Mouse (Mus musculus): ENCODE results near the gene Trpv5. TPM values are rescaled to one million over a fixed set of nuclear protein-coding genes. Genes with fewer than 3 reads are reported as not detected.

The Trpv5 gene
- total and polyA plus RNA-seq, 3 experiments = 0.12 to 0.26 TPM; not detected in 1

- no peak for DNase-seq (ENCODE audit: low read depth, low spot score)
- peaks cover 12 to 15% of the 10 kb centered on the region in 2 experiments for H3K4me1 ChIP-seq (ENCODE audit: control insufficient read depth in 1 of 2, insufficient read depth in 2 of 2, low read length in 2 of 2)
- H3K27me3 ChIP-seq (ENCODE audit: control insufficient read depth in 1 of 2, insufficient read depth in 2 of 2, low read length in 2 of 2) = no peaks in the 10 kb centered on the region
- H3K27ac ChIP-seq (ENCODE audit: control insufficient read depth, low read depth, low read length) = no peak overlapping the region
- no peak overlapping the region for H3K4me3 ChIP-seq (ENCODE audit: control insufficient read depth in 1 of 2, insufficient read depth in 1 of 2, low read depth in 2 of 2, low read length in 2 of 2)
- no peaks in the 10 kb centered on the region for H3K9me3 ChIP-seq (replicated peaks; ENCODE audit: insufficient read depth, low read length)
- TF ChIP-seq TAL1 (IDR thresholded peaks at IDR 0.05; ENCODE audit: low read length) (no peak), ETS1 (IDR thresholded peaks at IDR 0.05; ENCODE audit: low read depth, low read length) (no peak), NELFE (IDR thresholded peaks at IDR 0.05; ENCODE audit: low read depth, low read length) (no peak), RCOR1 (IDR thresholded peaks at IDR 0.05; ENCODE audit: low read depth, low read length) (no peak), CHD1 (IDR thresholded peaks at IDR 0.05; ENCODE audit: low read depth, low read length) (no peak), GATA1 (IDR thresholded peaks at IDR 0.05; ENCODE audit: low read depth, low read length) (no peak), E2F4 (IDR thresholded peaks at IDR 0.05; ENCODE audit: borderline replicate concordance, low read depth, low read length) (no peak), CTCF (IDR thresholded peaks at IDR 0.05 in 2 of 3, conservative IDR thresholded peaks at IDR 0.05 in 1 of 3; ENCODE audit: control insufficient read depth in 1 of 3, insufficient read depth in 1 of 3, low read depth in 2 of 3, low read length in 3 of 3, poor library complexity in 1 of 3, severe bottlenecking in 1 of 3) (no peak), MAX (IDR thresholded peaks at IDR 0.05; ENCODE audit: low read length) (no peak), GABPA (IDR thresholded peaks at IDR 0.05; ENCODE audit: low read depth, low read length) (no peak), MEF2A (IDR thresholded peaks at IDR 0.05; ENCODE audit: extremely low read depth, insufficient replicate concordance, low read depth, low read length, poor library complexity, severe bottlenecking) (no peak), MYC (IDR thresholded peaks at IDR 0.05; ENCODE audit: low read depth, low read length) (no peak), CHD2 (IDR thresholded peaks at IDR 0.05; ENCODE audit: low read length) (no peak), TCF12 (IDR thresholded peaks at IDR 0.05; ENCODE audit: low read depth, low read length) (no peak), SMC3 (IDR thresholded peaks at IDR 0.05; ENCODE audit: low read depth, low read length) (no peak), ZMIZ1 (IDR thresholded peaks at IDR 0.05; ENCODE audit: low read depth, low read length) (no peak), HCFC1 (IDR thresholded peaks at IDR 0.05; ENCODE audit: low read depth, low read length) (no peak)
- no peaks in the 10 kb centered on the region for H3K79me2 ChIP-seq (ENCODE audit: control insufficient read depth, insufficient read depth, low read length, poor library complexity)
- peaks cover 0 to 18% of the 10 kb centered on the region in 2 experiments; a peak in 2 of 4 replicates for H3K36me3 ChIP-seq (ENCODE audit: control insufficient read depth in 1 of 2, insufficient read depth in 2 of 2, low read length in 2 of 2)
- H3K9ac ChIP-seq (ENCODE audit: control insufficient read depth, low read depth, low read length, poor library complexity, severe bottlenecking) = no peak overlapping the region
These were observed 29.7 kb upstream of the Trpv5 start for GRCm38 (mm10) chr6:41710281-41710680.

GRCm38 (mm10) chr6:41706275-41706674 is 25.7 kb upstream of the Trpv5 start:
- Histone ChIP-seq H3K9ac (ENCODE audit: control insufficient read depth, low read depth, low read length, poor library complexity, severe bottlenecking) (no peak overlapping the region), H3K4me1 (ENCODE audit: control insufficient read depth in 1 of 2, insufficient read depth in 2 of 2, low read length in 2 of 2) (peaks cover 30 to 40% of the 10 kb centered on the region in 2 experiments), H3K27ac (ENCODE audit: control insufficient read depth, low read depth, low read length) (peak overlapping the region; percentile 99), H3K4me3 (ENCODE audit: control insufficient read depth in 1 of 2, insufficient read depth in 1 of 2, low read depth in 2 of 2, low read length in 2 of 2) (peak overlapping the region in 1 of 2 experiments; percentile 37; a peak in 2 of 4 replicates), H3K79me2 (ENCODE audit: control insufficient read depth, insufficient read depth, low read length, poor library complexity) (peaks cover 15% of the 10 kb centered on the region), H3K36me3 (ENCODE audit: control insufficient read depth in 1 of 2, insufficient read depth in 2 of 2, low read length in 2 of 2) (peaks cover 0 to 52% of the 10 kb centered on the region in 2 experiments; a peak in 2 of 4 replicates), H3K27me3 (ENCODE audit: control insufficient read depth in 1 of 2, insufficient read depth in 2 of 2, low read length in 2 of 2) (no peaks in the 10 kb centered on the region), H3K9me3 (replicated peaks; ENCODE audit: insufficient read depth, low read length) (no peaks in the 10 kb centered on the region)
- peak; percentile 77 for DNase-seq (ENCODE audit: low read depth, low spot score)
- TF ChIP-seq UBTF (IDR thresholded peaks at IDR 0.05; ENCODE audit: borderline replicate concordance, insufficient read depth, low read depth, low read length) (no peak), GATA1 (IDR thresholded peaks at IDR 0.05; ENCODE audit: low read depth, low read length) (peak; percentile 55; the same call in 1 of the 2 replicates), KAT2A (conservative IDR thresholded peaks at IDR 0.05; ENCODE audit: low read depth, low read length) (no peak), CTCF (IDR thresholded peaks at IDR 0.05 in 2 of 3, conservative IDR thresholded peaks at IDR 0.05 in 1 of 3; ENCODE audit: control insufficient read depth in 1 of 3, insufficient read depth in 1 of 3, low read depth in 2 of 3, low read length in 3 of 3, poor library complexity in 1 of 3, severe bottlenecking in 1 of 3) (no peak), POLR2A (IDR thresholded peaks at IDR 0.05; ENCODE audit: control insufficient read depth in 1 of 2, insufficient read depth in 1 of 2, low read depth in 1 of 2, low read length in 2 of 2, poor library complexity in 1 of 2) (no peak), ZMIZ1 (IDR thresholded peaks at IDR 0.05; ENCODE audit: low read depth, low read length) (no peak), ZKSCAN1 (IDR thresholded peaks at IDR 0.05; ENCODE audit: low read depth, low read length) (no peak), SMC3 (IDR thresholded peaks at IDR 0.05; ENCODE audit: low read depth, low read length) (peak; percentile 8; the same call in 1 of the 2 replicates), CHD1 (IDR thresholded peaks at IDR 0.05; ENCODE audit: low read depth, low read length) (no peak), MEF2A (IDR thresholded peaks at IDR 0.05; ENCODE audit: extremely low read depth, insufficient replicate concordance, low read depth, low read length, poor library complexity, severe bottlenecking) (no peak), ELF1 (IDR thresholded peaks at IDR 0.05; ENCODE audit: low read depth, low read length) (no peak), NELFE (IDR thresholded peaks at IDR 0.05; ENCODE audit: low read depth, low read length) (no peak; the same call in 1 of the 2 replicates), GABPA (IDR thresholded peaks at IDR 0.05; ENCODE audit: low read depth, low read length) (no peak), CHD2 (IDR thresholded peaks at IDR 0.05; ENCODE audit: low read length) (no peak), POLR2AphosphoS5 (IDR thresholded peaks at IDR 0.05; ENCODE audit: borderline replicate concordance, low read depth, low read length) (no peak), ZNF384 (IDR thresholded peaks at IDR 0.05; ENCODE audit: low read depth, low read length) (no peak), TAL1 (IDR thresholded peaks at IDR 0.05; ENCODE audit: low read length) (peak; percentile 80), MXI1 (IDR thresholded peaks at IDR 0.05; ENCODE audit: low read depth, low read length) (peak; percentile 51), HCFC1 (IDR thresholded peaks at IDR 0.05; ENCODE audit: low read depth, low read length) (no peak), POLR2AphosphoS2 (IDR thresholded peaks at IDR 0.05; ENCODE audit: low read length) (no peak), EP300 (IDR thresholded peaks at IDR 0.05; ENCODE audit: low read depth in 1 of 2, low read length in 2 of 2) (peak; percentile 70 to 85), MYC (IDR thresholded peaks at IDR 0.05; ENCODE audit: low read depth, low read length) (peak; percentile 20; the same call in 1 of the 2 replicates), ZC3H11A (IDR thresholded peaks at IDR 0.05; ENCODE audit: low read depth, low read length) (no peak), TBP (IDR thresholded peaks at IDR 0.05; ENCODE audit: low read depth, low read length) (peak; percentile 55; the same call in 1 of the 2 replicates)
